Mouse (Mus musculus): ENCODE results near the gene Cyb561d2. TPM values are rescaled to one million over a fixed set of nuclear protein-coding genes. Genes with fewer than 3 reads are reported as not detected.

Gene Cyb561d2
- total and polyA plus RNA-seq, 3 experiments, result 23.8 to 37.8 (median 35.7) TPM

- no peak overlapping the region for H3K4me3 ChIP-seq (replicated peaks in 1 of 3; ENCODE audit: low read depth in 2 of 3, low read length in 2 of 3, poor library complexity in 1 of 3)
- H3K9ac ChIP-seq (ENCODE audit: insufficient read depth, low read depth), result no peak overlapping the region
- dilution Hi-C loops (cut with MboI; ENCODE audit: extremely low pct_ligation_motif_present, extremely low pct_unique_long_range_greater_than_20kb, low sequenced_read_pairs) (no loop called here), in situ Hi-C loops (cut with MboI; ENCODE audit: low pct_ligation_motif_present, low pct_unique_long_range_greater_than_20kb, low sequenced_read_pairs) (no loop called here)
- no peak overlapping the region for H3K27ac ChIP-seq (ENCODE audit: insufficient read depth, low read depth)
- no peaks in the 10 kb centered on the region for H3K9me3 ChIP-seq (replicated peaks; ENCODE audit: low read length)
- peaks cover 11 to 38% of the 10 kb centered on the region in 2 experiments for H3K4me1 ChIP-seq (ENCODE audit: control insufficient read depth in 1 of 2, insufficient read depth in 2 of 2)
- H3K79me2 ChIP-seq (replicated peaks; ENCODE audit: control insufficient read depth, extremely low read depth, insufficient read depth, poor library complexity, severe bottlenecking), result no peaks in the 10 kb centered on the region
- DNase-seq (ENCODE audit: extremely low read depth), result no peak
- H3K4me2 ChIP-seq (ENCODE audit: insufficient read depth, low read depth, poor library complexity, severe bottlenecking), result no peak overlapping the region
- peaks cover 8 to 33% of the 10 kb centered on the region in 2 experiments for H3K36me3 ChIP-seq (replicated peaks in 1 of 2; ENCODE audit: control insufficient read depth in 1 of 2, insufficient read depth in 1 of 2, low read length in 1 of 2)
- H3K27me3 ChIP-seq (replicated peaks), result no peaks in the 10 kb centered on the region
- TF ChIP-seq CTCF (conservative IDR thresholded peaks at IDR 0.05 in 1 of 2, IDR thresholded peaks at IDR 0.05 in 1 of 2; ENCODE audit: low read depth in 2 of 2, low read length in 2 of 2), result no peak
- no peak for TF ChIP-seq ELF1 (IDR thresholded peaks at IDR 0.05; ENCODE audit: low read depth, low read length)
- TF ChIP-seq SMC3 (IDR thresholded peaks at IDR 0.05; ENCODE audit: low read depth, low read length), result no peak
- TF ChIP-seq KAT2A (IDR thresholded peaks at IDR 0.05; ENCODE audit: insufficient replicate concordance, low read length), result no peak
- TF ChIP-seq POLR2AphosphoS2 (IDR thresholded peaks at IDR 0.05; ENCODE audit: low read depth, low read length), result no peak
- TF ChIP-seq NELFE (IDR thresholded peaks at IDR 0.05; ENCODE audit: low read depth, low read length), result no peak
- TF ChIP-seq MEF2A (IDR thresholded peaks at IDR 0.05; ENCODE audit: borderline replicate concordance, low read depth, low read length), result no peak
- no peak for TF ChIP-seq ETS1 (conservative IDR thresholded peaks at IDR 0.05; ENCODE audit: low read depth, low read length)
- TF ChIP-seq RCOR1 (conservative IDR thresholded peaks at IDR 0.05; ENCODE audit: low read depth, low read length), result no peak
- TF ChIP-seq POLR2A (IDR thresholded peaks at IDR 0.05; ENCODE audit: low read depth, low read length), result no peak
- TF ChIP-seq NRF1 (IDR thresholded peaks at IDR 0.05; ENCODE audit: low read depth, low read length), result no peak
These were observed 40.6 kb upstream of the Cyb561d2 start for GRCm38 (mm10) chr9:107582509-107583062.

GRCm38 (mm10) chr9:107581584-107581983 is 39.6 kb upstream of the Cyb561d2 start:
- Histone ChIP-seq H3K9me3 (replicated peaks; ENCODE audit: low read length) (no peaks in the 10 kb centered on the region), H3K4me2 (ENCODE audit: insufficient read depth, low read depth, poor library complexity, severe bottlenecking) (peak overlapping the region; percentile 84), H3K9ac (ENCODE audit: insufficient read depth, low read depth) (peak overlapping the region; percentile 81), H3K4me1 (ENCODE audit: control insufficient read depth in 1 of 2, insufficient read depth in 2 of 2) (peaks cover 10 to 42% of the 10 kb centered on the region in 2 experiments), H3K27me3 (replicated peaks) (no peaks in the 10 kb centered on the region), H3K27ac (ENCODE audit: insufficient read depth, low read depth) (no peak overlapping the region), H3K36me3 (replicated peaks in 1 of 2; ENCODE audit: control insufficient read depth in 1 of 2, insufficient read depth in 1 of 2, low read length in 1 of 2) (peaks cover 8 to 33% of the 10 kb centered on the region in 2 experiments), H3K4me3 (replicated peaks in 1 of 3; ENCODE audit: low read depth in 2 of 3, low read length in 2 of 3, poor library complexity in 1 of 3) (peak overlapping the region; percentile 62 to 95 (median 84)), H3K79me2 (replicated peaks; ENCODE audit: control insufficient read depth, extremely low read depth, insufficient read depth, poor library complexity, severe bottlenecking) (no peaks in the 10 kb centered on the region)
- in situ Hi-C loops (cut with MboI; ENCODE audit: low pct_ligation_motif_present, low pct_unique_long_range_greater_than_20kb, low sequenced_read_pairs), result no loop called here
- dilution Hi-C loops (cut with MboI; ENCODE audit: extremely low pct_ligation_motif_present, extremely low pct_unique_long_range_greater_than_20kb, low sequenced_read_pairs), result no loop called here
- no peak for DNase-seq (ENCODE audit: extremely low read depth)
- TF ChIP-seq ZMIZ1 (IDR thresholded peaks at IDR 0.05; ENCODE audit: low read depth, low read length), result no peak
- no peak for TF ChIP-seq JUN (IDR thresholded peaks at IDR 0.05; ENCODE audit: insufficient read depth, low read depth, low read length)
- TF ChIP-seq MXI1 (IDR thresholded peaks at IDR 0.05; ENCODE audit: low read depth, low read length), result no peak
- TF ChIP-seq USF2 (conservative IDR thresholded peaks at IDR 0.05; ENCODE audit: low read depth, low read length), result no peak
- no peak for TF ChIP-seq UBTF (IDR thresholded peaks at IDR 0.05; ENCODE audit: low read depth, low read length)
- no peak for TF ChIP-seq MAZ (IDR thresholded peaks at IDR 0.05; ENCODE audit: low read depth, low read length)
- no peak for TF ChIP-seq IRF4 (IDR thresholded peaks at IDR 0.05; ENCODE audit: low read depth, low read length)
- no peak for TF ChIP-seq ZNF384 (IDR thresholded peaks at IDR 0.05; ENCODE audit: low read depth, low read length)
- no peak for TF ChIP-seq POLR2A (IDR thresholded peaks at IDR 0.05; ENCODE audit: low read depth, low read length)
- TF ChIP-seq PAX5 (IDR thresholded peaks at IDR 0.05; ENCODE audit: low read length), result no peak
- TF ChIP-seq RCOR1 (conservative IDR thresholded peaks at IDR 0.05; ENCODE audit: low read depth, low read length), result no peak
- TF ChIP-seq KAT2A (IDR thresholded peaks at IDR 0.05; ENCODE audit: insufficient replicate concordance, low read length), result no peak
- no peak for TF ChIP-seq MYC (IDR thresholded peaks at IDR 0.05; ENCODE audit: low read depth, low read length)
- no peak for TF ChIP-seq ZC3H11A (IDR thresholded peaks at IDR 0.05; ENCODE audit: low read depth, low read length)
- TF ChIP-seq USF1 (IDR thresholded peaks at IDR 0.05; ENCODE audit: low read depth, low read length), result no peak
- TF ChIP-seq TCF12 (IDR thresholded peaks at IDR 0.05; ENCODE audit: low read depth, low read length), result no peak

All from CH12.LX (cell line).